Mouse (Mus musculus) heart, postnatal 0 days (tissue): ENCODE results near the gene Kcnk6.
A peak's percentile ranks its signal among the peaks of the same experiment; 100 is the strongest.

Experiments used
- CTCF ChIP-seq: IDR thresholded peaks from 2 replicates; pipeline ENCODE4 v1.5.1; 2016; ENCODE audit warnings: antibody characterized with exemption, control low read depth, low read depth
- EP300 ChIP-seq: IDR thresholded peaks from 2 replicates; pipeline ENCODE4 v1.6.1; 2016; ENCODE audit warnings: antibody characterized with exemption, low read depth

DNA sequence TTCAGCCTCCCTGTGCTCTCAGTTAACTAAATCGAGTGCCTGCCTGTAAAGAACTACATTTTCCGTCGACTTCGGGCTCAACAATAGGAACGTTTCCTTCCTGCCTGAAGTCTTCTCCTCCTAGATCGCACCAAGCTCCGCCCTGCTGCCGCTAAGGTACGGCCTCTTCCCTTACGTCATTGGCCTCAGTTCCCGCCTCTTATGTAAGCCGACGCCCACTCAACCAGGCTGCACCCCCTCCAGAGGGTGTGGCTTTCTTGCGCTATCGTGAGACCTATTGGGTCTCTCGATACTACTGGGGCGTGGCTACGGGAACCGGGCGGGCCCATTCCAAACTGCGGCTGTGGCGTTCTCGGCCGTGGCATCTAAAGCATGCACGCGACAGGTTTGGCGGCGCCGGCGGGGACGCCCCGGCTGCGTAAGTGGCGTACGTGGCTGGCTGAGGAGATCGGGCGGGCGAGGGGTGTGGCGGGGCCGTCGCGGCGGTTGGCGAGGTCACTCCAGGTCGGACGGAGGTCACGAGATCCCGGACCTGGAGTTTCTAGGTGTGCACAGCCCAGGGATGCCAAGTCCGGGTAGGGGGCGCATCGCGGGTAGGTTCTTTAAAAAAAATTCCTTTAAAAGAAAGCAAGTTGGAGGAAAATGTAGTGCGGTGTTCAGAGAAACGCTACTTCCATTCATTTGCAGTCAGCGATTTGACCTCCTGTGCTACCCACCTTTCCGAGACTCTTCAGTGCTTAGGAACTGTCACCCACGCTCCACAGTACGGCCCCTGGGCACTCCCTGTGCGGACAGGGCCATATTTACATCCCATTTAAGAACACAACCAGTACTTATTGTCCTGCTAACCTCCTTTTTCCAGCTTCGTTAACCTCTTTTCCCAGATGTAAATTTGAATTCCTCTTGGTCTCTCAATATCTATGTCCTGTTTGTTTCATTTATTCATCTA lies 6.0 kb upstream of the Kcnk6 start, which contains the start of gene Yif1b:
- TF ChIP-seq CTCF (0 out of 2 replicates have a peak, but pooled peaks have one; percentile 18), EP300 (peak; percentile 98)
